Mouse (Mus musculus): ENCODE data around the gene 6030452D12Rik. TPM values are rescaled to one million over a fixed set of nuclear protein-coding genes. Genes with fewer than 3 reads are reported as not detected.

The 6030452D12Rik gene
- polyA plus RNA-seq, 1 experiment from 2014 or later: not detected

GRCm38 (mm10) chr8:106529885-106530482, 29.7 kb downstream of the 6030452D12Rik start:
- 93% methylated on average over 10 of the region's 10 CpGs for WGBS
- no peak for DNase-seq

GRCm38 (mm10) chr8:106530566-106530965, 30.2 kb downstream of the 6030452D12Rik start:
- no peak overlapping the region for H3K4me3 ChIP-seq (ENCODE audit: low read depth, low read length)
- no peaks in the 10 kb centered on the region for H3K4me1 ChIP-seq (ENCODE audit: insufficient read depth)
- TF ChIP-seq CTCF (IDR thresholded peaks at IDR 0.05; ENCODE audit: low read depth): peak; percentile 72
- no peak overlapping the region for H3K27ac ChIP-seq (ENCODE audit: low read depth)
- 72% methylated on average over 4 of the region's 4 CpGs for whole genome bisulfite sequencing
- no peaks in the 10 kb centered on the region for H3K27me3 ChIP-seq (ENCODE audit: insufficient read depth, low read length)
- no peak overlapping the region for H3K4me2 ChIP-seq
- ATAC-seq (ENCODE audit: insufficient read depth) (no peak), DNase-seq (peak; percentile 36)
- no peak overlapping the region for H3K9ac ChIP-seq
- no peaks in the 10 kb centered on the region for H3K36me3 ChIP-seq (ENCODE audit: insufficient read depth)
- H3K9me3 ChIP-seq (ENCODE audit: low read depth, low read length): no peaks in the 10 kb centered on the region

More at GRCm38 (mm10) chr8:106529885-106530482, 29.7 kb downstream of the 6030452D12Rik start:
- Histone ChIP-seq H3K36me3 (ENCODE audit: insufficient read depth) (no peaks in the 10 kb centered on the region), H3K27me3 (ENCODE audit: insufficient read depth, low read length) (no peaks in the 10 kb centered on the region), H3K27ac (ENCODE audit: low read depth) (no peak overlapping the region), H3K9me3 (ENCODE audit: low read depth, low read length) (no peaks in the 10 kb centered on the region), H3K9ac (no peak overlapping the region), H3K4me3 (ENCODE audit: low read depth, low read length) (no peak overlapping the region), H3K4me1 (ENCODE audit: insufficient read depth) (no peaks in the 10 kb centered on the region), H3K4me2 (no peak overlapping the region)
- no peak for TF ChIP-seq CTCF (IDR thresholded peaks at IDR 0.05; ENCODE audit: low read depth)
- no peak for ATAC-seq (ENCODE audit: insufficient read depth)

GRCm38 (mm10) chr8:106533709-106534108, 33.4 kb downstream of the 6030452D12Rik start:
- no peaks in the 10 kb centered on the region for H3K9me3 ChIP-seq (ENCODE audit: low read depth, low read length)
- DNase-seq: no peak
- H3K27ac ChIP-seq (ENCODE audit: low read depth): no peak overlapping the region
- H3K4me1 ChIP-seq (ENCODE audit: insufficient read depth): no peaks in the 10 kb centered on the region
- H3K4me2 ChIP-seq: no peak overlapping the region
- H3K4me3 ChIP-seq (ENCODE audit: low read depth, low read length): no peak overlapping the region
- 80% methylated on average over 7 of the region's 7 CpGs for WGBS
- no peaks in the 10 kb centered on the region for H3K27me3 ChIP-seq (ENCODE audit: insufficient read depth, low read length)
- H3K9ac ChIP-seq: no peak overlapping the region
- no peak for TF ChIP-seq CTCF (IDR thresholded peaks at IDR 0.05; ENCODE audit: low read depth)
- ATAC-seq (ENCODE audit: insufficient read depth): no peak
- no peaks in the 10 kb centered on the region for H3K36me3 ChIP-seq (ENCODE audit: insufficient read depth)

GRCm38 (mm10) chr8:106534449-106534848, 34.1 kb downstream of the 6030452D12Rik start:
- no peak overlapping the region for H3K9ac ChIP-seq
- no peaks in the 10 kb centered on the region for H3K4me1 ChIP-seq (ENCODE audit: insufficient read depth)
- peak; percentile 82 for TF ChIP-seq CTCF (IDR thresholded peaks at IDR 0.05; ENCODE audit: low read depth)
- H3K9me3 ChIP-seq (ENCODE audit: low read depth, low read length): no peaks in the 10 kb centered on the region
- no peak overlapping the region for H3K4me3 ChIP-seq (ENCODE audit: low read depth, low read length)
- ATAC-seq (ENCODE audit: insufficient read depth): no peak
- H3K27ac ChIP-seq (ENCODE audit: low read depth): no peak overlapping the region
- 37% methylated on average over 6 of the region's 6 CpGs for WGBS
- no peak overlapping the region for H3K4me2 ChIP-seq
- DNase-seq: peak; percentile 87
- H3K36me3 ChIP-seq (ENCODE audit: insufficient read depth): no peaks in the 10 kb centered on the region
- no peaks in the 10 kb centered on the region for H3K27me3 ChIP-seq (ENCODE audit: insufficient read depth, low read length)

GRCm38 (mm10) chr8:106535448-106535847, 35.1 kb downstream of the 6030452D12Rik start:
- peak; percentile 52 for TF ChIP-seq CTCF (IDR thresholded peaks at IDR 0.05; ENCODE audit: low read depth)
- DNase-seq (no peak), ATAC-seq (ENCODE audit: insufficient read depth) (no peak)
- Histone ChIP-seq H3K4me2 (no peak overlapping the region), H3K27ac (ENCODE audit: low read depth) (no peak overlapping the region), H3K9me3 (ENCODE audit: low read depth, low read length) (no peaks in the 10 kb centered on the region), H3K4me3 (ENCODE audit: low read depth, low read length) (no peak overlapping the region), H3K27me3 (ENCODE audit: insufficient read depth, low read length) (no peaks in the 10 kb centered on the region), H3K9ac (no peak overlapping the region), H3K4me1 (ENCODE audit: insufficient read depth) (no peaks in the 10 kb centered on the region), H3K36me3 (ENCODE audit: insufficient read depth) (no peaks in the 10 kb centered on the region)
- 80% methylated on average over 4 of the region's 4 CpGs for WGBS

DNA sequence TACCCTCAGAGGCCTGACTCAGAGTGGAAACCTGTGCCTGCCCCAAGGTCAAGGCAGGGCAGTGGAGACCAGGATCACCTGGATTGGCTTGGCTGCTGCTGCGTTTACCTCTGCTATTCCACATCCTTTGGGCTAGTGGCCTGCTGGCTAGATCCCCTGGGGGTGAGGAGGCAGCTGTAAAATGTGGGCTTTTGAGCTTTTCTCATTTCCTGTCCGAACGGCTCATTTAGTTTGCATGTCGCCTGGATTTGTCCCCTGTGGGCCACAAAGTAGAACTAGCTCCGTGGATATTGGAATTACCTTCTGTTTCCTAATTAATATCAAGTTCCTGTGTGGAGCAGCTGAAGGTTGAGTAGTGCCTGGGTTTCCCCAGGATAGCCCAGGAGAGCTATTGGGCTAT, 38.9 kb downstream of the 6030452D12Rik start:
- Histone ChIP-seq H3K4me2 (no peak overlapping the region), H3K36me3 (ENCODE audit: insufficient read depth) (0 out of 2 replicates have a peak, but pooled peaks cover 3% of the 10 kb centered on the region), H3K27me3 (ENCODE audit: insufficient read depth, low read length) (no peaks in the 10 kb centered on the region), H3K9ac (no peak overlapping the region), H3K9me3 (ENCODE audit: low read depth, low read length) (no peaks in the 10 kb centered on the region), H3K4me1 (ENCODE audit: insufficient read depth) (no peaks in the 10 kb centered on the region), H3K4me3 (ENCODE audit: low read depth, low read length) (no peak overlapping the region), H3K27ac (ENCODE audit: low read depth) (no peak overlapping the region)
- no peak for DNase-seq
- WGBS: 69% methylated on average over 5 of the region's 5 CpGs
- ATAC-seq (ENCODE audit: insufficient read depth): no peak
- no peak for TF ChIP-seq CTCF (IDR thresholded peaks at IDR 0.05; ENCODE audit: low read depth)

DNA sequence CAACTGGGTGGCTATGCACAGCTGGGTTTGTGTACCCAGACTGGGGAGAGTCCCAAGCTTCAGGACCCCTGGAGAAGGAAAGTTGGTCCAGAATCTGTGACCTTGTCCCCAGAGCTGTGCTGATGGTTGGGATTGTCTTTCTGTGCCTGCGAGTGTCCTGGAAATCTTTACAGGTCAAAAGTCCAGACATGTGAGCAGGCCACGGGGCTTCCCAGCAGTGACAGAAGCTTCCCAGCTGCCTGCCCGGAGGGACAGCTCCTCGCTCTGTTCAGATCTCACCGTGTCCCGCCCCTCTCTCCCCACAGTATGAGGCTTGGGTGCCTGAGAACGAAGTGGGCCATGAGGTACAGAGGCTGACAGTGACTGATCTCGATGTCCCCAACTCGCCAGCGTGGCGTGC, 40.7 kb downstream of the 6030452D12Rik start:
- 64% methylated on average over 11 of the region's 11 CpGs for WGBS
- H3K27me3 ChIP-seq (ENCODE audit: insufficient read depth, low read length): no peaks in the 10 kb centered on the region
- ATAC-seq (ENCODE audit: insufficient read depth): no peak
- no peak overlapping the region for H3K4me2 ChIP-seq
- H3K27ac ChIP-seq (ENCODE audit: low read depth): no peak overlapping the region
- no peaks in the 10 kb centered on the region for H3K9me3 ChIP-seq (ENCODE audit: low read depth, low read length)
- H3K36me3 ChIP-seq (ENCODE audit: insufficient read depth): 0 out of 2 replicates have a peak, but pooled peaks cover 5% of the 10 kb centered on the region
- DNase-seq: no peak
- no peak overlapping the region for H3K9ac ChIP-seq
- no peak for TF ChIP-seq CTCF (IDR thresholded peaks at IDR 0.05; ENCODE audit: low read depth)
- H3K4me3 ChIP-seq (ENCODE audit: low read depth, low read length): no peak overlapping the region
- H3K4me1 ChIP-seq (ENCODE audit: insufficient read depth): no peaks in the 10 kb centered on the region

All from lung, embryonic 14.5 days (tissue).